Mouse (Mus musculus) thymus, adult 2 months (tissue): ENCODE measurements around the gene Lrp10.

Source experiments
- CTCF ChIP-seq: fragments of 200-500 bp; IDR thresholded peaks from 2 replicates; pipeline ENCODE4 v1.5.1; 2012; ENCODE audit warnings: mild to moderate bottlenecking, control low read depth, low read length, moderate library complexity, borderline replicate concordance; ENCODE audit not compliant: control insufficient read depth, poor library complexity, insufficient read depth; ENCODE audit errors: extremely low read depth
- POLR2A ChIP-seq: fragments of 200-500 bp; IDR thresholded peaks from 2 replicates; pipeline ENCODE4 v1.6.1; 2012; ENCODE audit warnings: mild to moderate bottlenecking, low read length, control low read depth, moderate library complexity; ENCODE audit not compliant: control insufficient read depth, poor library complexity, insufficient read depth; ENCODE audit errors: extremely low read depth

GRCm38 (mm10) chr14:54428421-54428820, 35.5 kb upstream of the Lrp10 start:
- no peak for TF ChIP-seq CTCF
- no peak for TF ChIP-seq POLR2A
